Mouse (Mus musculus): Measurements from ENCODE around the gene Gm3629.
"Not testable (repeated sequence)": the region's sequence is repeated elsewhere in the genome, so short reads cannot be mapped to it uniquely, and the experiment has no call there.

Gm3629 gene

GRCm38 (mm10) chr14:6590513-6590912 lies at the start of gene Gm3629:
TSS of gene Gm3629 (minus strand) at chr14:6590613.
- DNase-seq (ENCODE audit: low spot score): not testable (repeated sequence)

- not testable (repeated sequence) for DNase-seq (ENCODE audit: low spot score)
These were observed 31.9 kb upstream of the Gm3629 start, which contains the start of gene Gm3460 for GRCm38 (mm10) chr14:6622318-6622717. TSS of gene Gm3460 (minus strand) at chr14:6622418.

DNA sequence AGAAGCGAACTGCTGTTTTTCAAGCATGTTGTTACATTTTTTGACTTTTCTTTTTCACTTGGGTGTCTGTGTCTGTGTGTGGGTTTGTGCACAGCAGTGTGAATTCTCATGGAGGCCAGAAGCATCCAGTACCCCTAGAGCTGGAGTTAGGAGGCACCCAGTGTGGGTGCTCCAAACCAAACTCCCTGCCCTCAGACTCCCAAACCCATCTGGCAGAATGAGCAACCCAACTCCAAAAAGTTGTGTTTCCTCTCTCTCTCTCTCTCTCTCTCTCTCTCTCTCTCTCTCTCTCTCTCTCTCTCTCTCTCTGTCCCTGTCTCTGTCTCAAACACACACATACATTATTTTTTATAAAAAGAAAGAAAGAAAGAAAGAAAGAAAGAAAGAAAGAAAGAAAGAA lies 16.0 kb upstream of the Gm3629 start:
- DNase-seq (ENCODE audit: low spot score): not testable (repeated sequence)

- DNase-seq (ENCODE audit: low spot score): peak; percentile 30
These were observed 14.6 kb upstream of the Gm3629 start for GRCm38 (mm10) chr14:6605004-6605403.

DNA sequence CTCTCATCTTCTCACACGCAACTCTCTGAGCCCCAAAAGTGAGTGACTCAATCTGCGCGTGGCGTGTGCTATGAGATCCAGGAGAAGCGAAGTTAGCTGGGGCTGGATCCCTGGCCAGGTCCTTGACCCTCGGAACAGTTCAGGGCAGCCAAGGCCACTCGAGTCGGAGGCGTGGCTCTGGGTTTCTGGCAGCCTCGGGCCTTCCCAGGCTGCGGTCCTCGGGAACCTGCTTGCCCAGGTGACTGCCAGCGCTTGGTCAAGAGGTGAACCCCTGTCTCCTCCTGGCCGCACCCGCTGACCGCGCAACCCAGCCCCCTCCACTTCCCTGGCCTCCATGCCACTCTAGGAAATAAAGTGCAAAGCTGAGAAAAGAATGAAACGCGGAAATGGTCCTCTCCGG lies 14.1 kb upstream of the Gm3629 start:
- peak; percentile 17 for DNase-seq (ENCODE audit: low spot score)

DNA sequence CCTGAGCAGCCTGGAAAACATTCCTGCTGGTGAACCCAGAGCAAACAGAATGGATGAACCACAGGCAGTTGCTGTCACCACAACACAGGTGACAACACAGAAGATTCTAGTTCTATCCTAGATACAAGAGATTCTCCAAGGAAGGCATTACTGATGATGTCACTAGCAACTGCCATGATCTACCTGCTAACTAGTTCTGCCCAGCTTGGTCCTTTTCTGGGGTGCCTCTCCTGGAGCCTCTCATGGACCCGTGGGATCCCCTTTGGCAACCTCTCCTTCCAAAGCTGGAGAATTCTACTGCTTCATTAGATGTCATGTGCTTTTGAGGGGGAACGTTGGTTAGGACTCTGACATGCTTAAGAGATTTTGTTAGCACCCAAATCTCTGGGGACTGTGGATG lies 53.2 kb downstream of the Gm3629 start, which contains the start of gene Gm8356:
Gm8356 (minus strand) TSS at position 101 of the 400 bp plus-strand sequence.
- DNase-seq (ENCODE audit: low spot score): not testable (repeated sequence)
